Mouse (Mus musculus) MEL (cell line): Measurements from ENCODE around the gene Cbfa2t2.

ENCODE experiments used
- BHLHE40 ChIP-seq: IDR thresholded peaks from 2 replicates; pipeline ENCODE4 v1.6.1; 2012; ENCODE audit warnings: low read depth, mild to moderate bottlenecking, inconsistent platforms, low read length, improper control_type of control experiment, borderline replicate concordance
- CTCF ChIP-seq, 3 experiments: IDR thresholded peaks in 2 of 3; conservative IDR thresholded peaks in 1 of 3; 2 replicates each; pipeline ENCODE4 v1.5.1; 2011 to 2012; ENCODE audit warnings: low read length in 3 of 3, low read depth in 2 of 3, mild to moderate bottlenecking in 2 of 3, improper control_type of control experiment in 1 of 3, inconsistent platforms in 1 of 3, mixed read lengths in 1 of 3, moderate library complexity in 1 of 3; ENCODE audit not compliant: control insufficient read depth in 1 of 3, insufficient read depth in 1 of 3, poor library complexity in 1 of 3, severe bottlenecking in 1 of 3
- EP300 ChIP-seq, 2 experiments: IDR thresholded peaks; 2 replicates each; pipeline ENCODE4 v1.6.1; 2011; ENCODE audit warnings: improper control_type of control experiment in 2 of 2, low read length in 2 of 2, low read depth in 1 of 2, mild to moderate bottlenecking in 1 of 2
- ETS1 ChIP-seq: IDR thresholded peaks from 2 replicates; pipeline ENCODE4 v1.6.1; 2012; ENCODE audit warnings: low read depth, mild to moderate bottlenecking, inconsistent platforms, low read length, improper control_type of control experiment, moderate library complexity
- GATA1 ChIP-seq: IDR thresholded peaks from 2 replicates; pipeline ENCODE4 v1.6.1; 2011; ENCODE audit warnings: low read depth, low read length, improper control_type of control experiment
- HCFC1 ChIP-seq: IDR thresholded peaks from 2 replicates; pipeline ENCODE4 v1.6.1; 2012; ENCODE audit warnings: low read depth, mild to moderate bottlenecking, inconsistent platforms, low read length, improper control_type of control experiment, moderate library complexity
- KAT2A ChIP-seq: conservative IDR thresholded peaks from 2 replicates; pipeline ENCODE4 v1.6.1; 2012; ENCODE audit warnings: low read depth, low read length, improper control_type of control experiment, inconsistent platforms
- MAX ChIP-seq: IDR thresholded peaks from 2 replicates; pipeline ENCODE4 v1.6.1; 2011; ENCODE audit warnings: low read length, improper control_type of control experiment
- NELFE ChIP-seq: IDR thresholded peaks from 2 replicates; pipeline ENCODE4 v1.6.1; 2011; ENCODE audit warnings: low read depth, low read length, improper control_type of control experiment
- POLR2A ChIP-seq, 2 experiments: IDR thresholded peaks; 2 replicates each; pipeline ENCODE4 v1.6.1; 2011 to 2012; ENCODE audit warnings: low read length in 2 of 2, mild to moderate bottlenecking in 2 of 2, control low read depth in 1 of 2, improper control_type of control experiment in 1 of 2, low read depth in 1 of 2, moderate library complexity in 1 of 2; ENCODE audit not compliant: control insufficient read depth in 1 of 2, insufficient read depth in 1 of 2, poor library complexity in 1 of 2
- RCOR1 ChIP-seq: IDR thresholded peaks from 2 replicates; pipeline ENCODE4 v1.6.1; 2012; ENCODE audit warnings: low read depth, mild to moderate bottlenecking, inconsistent platforms, low read length, improper control_type of control experiment
- ZKSCAN1 ChIP-seq: IDR thresholded peaks from 2 replicates; pipeline ENCODE4 v1.6.1; 2012; ENCODE audit warnings: low read depth, mild to moderate bottlenecking, inconsistent platforms, low read length, improper control_type of control experiment, moderate library complexity

- no peak for TF ChIP-seq EP300 (IDR thresholded peaks at IDR 0.05; ENCODE audit: low read depth in 1 of 2, low read length in 2 of 2)
- no peak for TF ChIP-seq ETS1
- TF ChIP-seq RCOR1 = no peak
- no peak for TF ChIP-seq MAX
- no peak for TF ChIP-seq CTCF (IDR thresholded peaks at IDR 0.05 in 2 of 3, conservative IDR thresholded peaks at IDR 0.05 in 1 of 3; ENCODE audit: control insufficient read depth in 1 of 3, insufficient read depth in 1 of 3, low read depth in 2 of 3, low read length in 3 of 3, poor library complexity in 1 of 3, severe bottlenecking in 1 of 3)
- no peak for TF ChIP-seq POLR2A (IDR thresholded peaks at IDR 0.05; ENCODE audit: control insufficient read depth in 1 of 2, insufficient read depth in 1 of 2, low read depth in 1 of 2, low read length in 2 of 2, poor library complexity in 1 of 2)
- TF ChIP-seq HCFC1 = no peak
- TF ChIP-seq GATA1 = no peak
- no peak for TF ChIP-seq NELFE
- no peak for TF ChIP-seq KAT2A
- TF ChIP-seq BHLHE40 = no peak
- TF ChIP-seq ZKSCAN1 = no peak
These were observed 9.1 kb upstream of the Cbfa2t2 start for GRCm38 (mm10) chr2:154426905-154427852.
